Mouse (Mus musculus) hindlimb bud, embryonic 11.5 days (tissue): Measurements from ENCODE around the gene D17H6S53E.

Experiments
- DNase-seq: peaks from one replicate; pipeline ENCODE4 v3.0.0-alpha.2; 2012; ENCODE audit warnings: low read depth, low spot score; ENCODE audit errors: extremely low spot score

D17H6S53E gene

GRCm38 (mm10) chr17:35131038-35131437 is 4.9 kb downstream of the D17H6S53E start:
- DNase-seq: no peak

- no peak for DNase-seq
These were observed 5.5 kb downstream of the D17H6S53E start, which contains the start of gene Apom for GRCm38 (mm10) chr17:35131500-35132173. Apom (minus strand) TSS chr17:35132050.

GRCm38 (mm10) chr17:35132174-35132560 is 6.0 kb downstream of the D17H6S53E start:
- DNase-seq: no peak

- no peak for DNase-seq
These were observed 7.3 kb downstream of the D17H6S53E start for GRCm38 (mm10) chr17:35133517-35133916.

GRCm38 (mm10) chr17:35134801-35135590 is 8.8 kb downstream of the D17H6S53E start, which contains the start of gene Bag6:
Bag6 (plus strand) TSS chr17:35135178.
- DNase-seq: peak; percentile 98

- no peak for DNase-seq
These were observed 9.6 kb downstream of the D17H6S53E start for GRCm38 (mm10) chr17:35135591-35136320.

- no peak for DNase-seq
These were observed 13.1 kb downstream of the D17H6S53E start for GRCm38 (mm10) chr17:35139269-35139668.

GRCm38 (mm10) chr17:35140490-35140996 is 14.4 kb downstream of the D17H6S53E start:
- DNase-seq: no peak

- DNase-seq: no peak
These were observed 15.8 kb downstream of the D17H6S53E start for GRCm38 (mm10) chr17:35141971-35142370.

- DNase-seq: no peak
These were observed 20.0 kb downstream of the D17H6S53E start for GRCm38 (mm10) chr17:35146139-35146538.

GRCm38 (mm10) chr17:35147348-35147747 is 21.2 kb downstream of the D17H6S53E start:
- no peak for DNase-seq

- DNase-seq: no peak
These were observed 21.9 kb downstream of the D17H6S53E start for GRCm38 (mm10) chr17:35147922-35148639.

GRCm38 (mm10) chr17:35152121-35152520 is 25.9 kb downstream of the D17H6S53E start:
- DNase-seq: no peak

GRCm38 (mm10) chr17:35153077-35153476 is 26.9 kb downstream of the D17H6S53E start:
- DNase-seq: no peak

GRCm38 (mm10) chr17:35153931-35154330 is 27.8 kb downstream of the D17H6S53E start:
- DNase-seq: no peak

- no peak for DNase-seq
These were observed 28.4 kb downstream of the D17H6S53E start for GRCm38 (mm10) chr17:35154616-35155015.

- no peak for DNase-seq
These were observed 29.3 kb downstream of the D17H6S53E start for GRCm38 (mm10) chr17:35155451-35155850.

- DNase-seq: no peak
These were observed 30.5 kb downstream of the D17H6S53E start for GRCm38 (mm10) chr17:35156461-35157200.

- no peak for DNase-seq
These were observed 31.1 kb downstream of the D17H6S53E start for GRCm38 (mm10) chr17:35157254-35157653.

- DNase-seq: no peak
These were observed 31.5 kb downstream of the D17H6S53E start for GRCm38 (mm10) chr17:35157661-35158175.
